Mouse (Mus musculus) liver, embryonic 15.5 days (tissue): Measurements from ENCODE around the gene Eri3. TPM values are rescaled to one million over a fixed set of nuclear protein-coding genes. Genes with fewer than 3 reads are reported as not detected.
A peak's percentile ranks its signal among the peaks of the same experiment; 100 is the strongest.

Experiments used
- ATAC-seq: fragments of 200-750 bp; cut with Nextera tagmentation; 2 replicates; pipeline ENCODE4 v1.8.0; 2017; ENCODE audit warnings: moderate number of reproducible peaks, mild to moderate bottlenecking, moderate library complexity; ENCODE audit not compliant: insufficient read depth
- H3K27ac ChIP-seq: fragments of 300-500 bp; sonication (generic); replicated peaks from 2 replicates; pipeline ENCODE4 v1.5.1; 2015; ENCODE audit warnings: mild to moderate bottlenecking, inconsistent platforms
- H3K27me3 ChIP-seq: fragments of 300-500 bp; sonication (generic); 2 replicates; pipeline ENCODE4 v1.6.1; 2015; ENCODE audit warnings: mild to moderate bottlenecking, inconsistent platforms
- H3K36me3 ChIP-seq: fragments of 300-500 bp; sonication (generic); replicated peaks from 2 replicates; pipeline ENCODE4 v1.6.1; 2015; ENCODE audit warnings: moderate library complexity, mild to moderate bottlenecking, inconsistent platforms
- H3K4me1 ChIP-seq: fragments of 300-500 bp; sonication (generic); replicated peaks from 2 replicates; pipeline ENCODE4 v1.6.1; 2015; ENCODE audit warnings: inconsistent platforms
- H3K4me2 ChIP-seq: fragments of 300-500 bp; sonication (generic); 2 replicates; pipeline ENCODE4 v1.6.1; 2015; ENCODE audit warnings: moderate library complexity, mild to moderate bottlenecking, inconsistent platforms
- H3K4me3 ChIP-seq: fragments of 300-500 bp; sonication (generic); replicated peaks from 2 replicates; pipeline ENCODE4 v1.5.1; 2015; ENCODE audit warnings: mild to moderate bottlenecking, inconsistent platforms
- H3K9ac ChIP-seq: fragments of 300-500 bp; sonication (generic); 2 replicates; pipeline ENCODE4 v1.6.1; 2015; ENCODE audit warnings: moderate library complexity, mild to moderate bottlenecking, inconsistent platforms
- H3K9me3 ChIP-seq: fragments of 300-500 bp; sonication (generic); replicated peaks from 2 replicates; pipeline ENCODE4 v1.6.1; 2016; ENCODE audit warnings: inconsistent platforms
- WGBS: fragments of 180-500 bp; shearing (Covaris S2); methylation state at CpG from one replicate; pipeline ENCODE4 v1.1.7; 2015; ENCODE audit warnings: mixed read lengths; ENCODE audit not compliant: insufficient replicate concordance; 5-methylcytosine and 5-hydroxymethylcytosine counted together
- polyA plus RNA-seq: library from polyadenylated mRNA; unstranded; fragments of >200 nt; fragmentation: Nextera tagmentation; extraction: Ambion mirVana; gene quantifications from 2 replicates; pipeline ENCODE4 v1.2.1, GENCODE M21; 2015

Eri3 gene
- polyA plus RNA-seq, 1 experiment from 2014 or later: 39.0 TPM

DNA sequence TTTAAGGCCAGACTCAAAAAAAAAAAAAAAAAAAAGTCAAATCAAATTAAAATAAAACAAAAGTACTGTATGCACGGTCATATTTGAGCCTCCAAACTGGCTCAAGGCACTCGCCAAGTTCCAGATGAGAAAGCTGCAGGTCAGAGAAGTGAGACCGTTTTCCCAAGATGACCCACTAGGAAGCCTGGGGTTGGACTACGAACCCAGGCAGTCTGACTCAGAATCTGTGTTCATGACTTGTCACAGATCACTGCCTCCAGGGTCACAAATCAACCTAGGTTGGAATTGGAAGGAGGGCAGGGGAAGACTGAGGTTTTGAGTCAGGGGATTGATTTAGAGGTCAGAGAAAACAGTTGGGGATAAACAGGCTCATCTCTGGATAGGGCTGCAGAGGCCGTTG, 9.6 kb upstream of the Eri3 start:
- WGBS: 58% methylated on average over 5 of the region's 5 CpGs
- Histone ChIP-seq H3K9ac (no peak overlapping the region), H3K4me1 (no peaks in the 10 kb centered on the region), H3K36me3 (no peaks in the 10 kb centered on the region), H3K9me3 (no peaks in the 10 kb centered on the region), H3K4me2 (no peak overlapping the region), H3K4me3 (no peak overlapping the region), H3K27me3 (peaks cover 13% of the 10 kb centered on the region), H3K27ac (no peak overlapping the region)
- no peak for ATAC-seq

DNA sequence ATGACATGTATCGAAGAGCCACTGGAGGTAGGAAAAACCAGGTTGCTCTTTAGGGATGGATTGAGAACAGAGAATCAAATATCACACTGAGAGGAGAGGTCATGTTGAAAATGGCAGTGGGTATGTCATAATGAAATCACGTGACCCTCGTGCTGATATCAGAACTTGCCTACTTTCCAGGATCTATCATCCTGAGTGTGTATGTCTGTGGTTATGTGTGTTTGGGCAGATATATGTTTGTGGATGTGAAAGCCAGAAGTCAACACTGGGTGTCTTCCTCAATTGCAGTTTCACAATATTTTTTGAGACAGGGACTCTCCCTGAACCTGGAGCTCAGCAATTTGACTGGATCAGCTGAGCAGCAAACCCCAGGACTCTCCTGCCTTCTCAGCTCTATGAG, 4.7 kb upstream of the Eri3 start:
- H3K27ac ChIP-seq: no peak overlapping the region
- H3K4me3 ChIP-seq: no peak overlapping the region
- peaks cover 12% of the 10 kb centered on the region for H3K4me1 ChIP-seq
- H3K27me3 ChIP-seq: peaks cover 13% of the 10 kb centered on the region
- no peak for ATAC-seq
- H3K9me3 ChIP-seq: no peaks in the 10 kb centered on the region
- no peak overlapping the region for H3K4me2 ChIP-seq
- no peaks in the 10 kb centered on the region for H3K36me3 ChIP-seq
- H3K9ac ChIP-seq: no peak overlapping the region
- WGBS: 43% methylated on average over 3 of the region's 3 CpGs

DNA sequence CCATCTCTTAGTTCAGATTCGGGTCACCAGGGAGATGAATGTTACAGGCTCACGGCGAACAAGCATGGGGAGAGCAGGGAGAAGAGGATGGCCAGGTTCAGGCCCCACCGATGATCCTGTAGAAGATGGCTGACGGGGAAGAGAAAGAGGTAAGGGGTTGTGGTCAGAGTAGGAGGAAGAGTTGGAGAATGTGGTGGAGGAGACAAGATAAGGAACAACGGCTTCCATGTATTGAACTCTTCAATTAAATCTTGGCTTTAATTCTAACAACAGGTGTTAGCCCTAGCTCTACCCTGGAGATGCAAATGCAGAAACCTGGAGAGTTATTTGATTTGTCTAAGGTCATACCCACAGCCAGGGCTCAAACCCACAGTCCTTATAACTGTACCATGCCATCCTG, 3.5 kb upstream of the Eri3 start:
- Histone ChIP-seq H3K9me3 (no peaks in the 10 kb centered on the region), H3K36me3 (no peaks in the 10 kb centered on the region), H3K27me3 (peaks cover 13% of the 10 kb centered on the region), H3K4me2 (no peak overlapping the region), H3K4me3 (no peak overlapping the region), H3K27ac (no peak overlapping the region), H3K9ac (no peak overlapping the region), H3K4me1 (peaks cover 24% of the 10 kb centered on the region)
- 48% methylated on average over 6 of the region's 6 CpGs for WGBS
- no peak for ATAC-seq

DNA sequence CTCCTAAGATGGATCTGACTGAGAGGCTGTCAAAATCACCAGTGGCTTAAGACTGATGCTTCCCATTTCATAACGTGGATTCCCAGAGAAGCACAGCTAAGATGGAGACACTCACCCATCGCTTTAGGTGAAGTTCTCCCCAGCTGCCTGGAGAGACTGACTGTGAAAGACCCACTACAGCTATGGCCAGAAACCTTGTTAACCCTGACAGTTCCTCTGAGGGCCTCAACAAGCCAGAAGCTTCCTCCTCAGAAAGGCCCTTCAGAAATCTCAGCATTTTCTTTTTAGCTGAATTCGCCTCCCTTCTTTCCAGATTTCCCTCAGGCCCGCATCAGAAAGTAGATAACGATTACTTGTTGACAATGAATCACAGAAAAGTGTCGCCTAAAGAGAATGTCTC, 589 bp upstream of the Eri3 start:
- WGBS: 34% methylated on average over 6 of the region's 6 CpGs
- Histone ChIP-seq H3K4me1 (peaks cover 31% of the 10 kb centered on the region), H3K27me3 (no peaks in the 10 kb centered on the region), H3K27ac (no peak overlapping the region), H3K9ac (no peak overlapping the region), H3K36me3 (no peaks in the 10 kb centered on the region), H3K4me2 (peak overlapping the region; percentile 97), H3K9me3 (no peaks in the 10 kb centered on the region), H3K4me3 (peak overlapping the region; percentile 91; the same call in 1 of the 2 replicates)
- ATAC-seq: no peak

DNA sequence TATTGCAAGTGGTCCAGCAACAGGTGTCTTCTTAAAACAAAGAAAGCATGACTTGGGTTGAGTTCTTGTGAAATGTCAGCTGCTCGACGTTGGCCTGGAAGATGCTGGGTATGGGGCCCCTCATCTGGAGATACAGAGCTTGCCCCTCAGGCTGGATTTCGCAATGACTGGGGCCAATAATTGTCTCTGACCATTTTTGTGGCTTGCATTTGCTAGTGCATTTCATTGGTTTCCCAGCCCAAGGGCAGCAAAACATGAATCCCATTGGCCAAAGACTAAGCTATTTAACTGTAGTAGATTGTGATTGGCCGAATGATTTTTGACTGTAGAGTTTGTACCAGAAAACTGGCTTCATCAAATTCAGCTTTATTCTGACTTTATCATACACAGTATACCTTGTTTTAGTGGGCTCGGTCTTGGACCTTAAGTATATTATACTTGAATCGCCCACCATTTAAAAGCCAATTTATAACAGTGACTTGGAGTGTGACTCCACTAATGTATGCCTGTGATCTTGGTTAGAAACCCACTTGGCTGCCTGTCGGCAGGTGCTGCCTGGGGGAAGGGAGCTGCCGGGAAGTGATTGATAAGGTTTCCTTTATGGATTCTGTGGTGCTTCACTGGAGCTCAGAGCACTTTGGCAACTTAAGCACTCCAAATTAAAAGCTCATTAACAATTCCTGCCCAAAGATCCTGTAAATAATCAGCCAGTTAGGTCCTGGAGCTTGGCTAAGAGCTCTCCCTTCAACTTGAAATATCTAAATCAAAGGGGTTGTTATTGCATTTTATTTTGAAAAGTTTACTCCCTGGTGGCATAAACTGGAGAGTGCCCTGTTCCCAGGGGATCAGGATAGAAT, 1.2 kb downstream of the Eri3 start:
- WGBS: 49% methylated on average over 8 of the region's 8 CpGs
- ATAC-seq: no peak

DNA sequence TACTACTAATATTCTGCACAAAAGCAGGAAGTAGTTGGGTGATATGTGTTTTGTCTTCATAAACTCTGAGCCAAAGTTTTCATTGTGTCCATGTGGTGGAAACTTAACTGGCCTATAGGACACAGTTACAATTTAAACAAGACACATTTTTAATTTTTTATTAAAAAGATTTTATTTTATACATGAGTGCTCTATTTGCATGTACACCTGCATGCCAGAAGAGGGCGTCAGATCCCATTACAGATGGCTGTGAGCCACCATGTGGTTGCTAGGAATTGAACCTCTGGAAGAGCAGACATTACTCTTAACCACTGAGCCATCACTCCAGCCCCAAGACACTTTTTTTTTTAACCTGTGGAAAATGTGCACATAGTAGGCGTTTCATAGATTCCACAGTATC, 5.3 kb downstream of the Eri3 start:
- Histone ChIP-seq H3K27ac (no peak overlapping the region), H3K4me1 (peaks cover 29% of the 10 kb centered on the region), H3K36me3 (no peaks in the 10 kb centered on the region; the same call in 1 of the 2 replicates), H3K27me3 (no peaks in the 10 kb centered on the region), H3K9me3 (no peaks in the 10 kb centered on the region), H3K4me3 (no peak overlapping the region), H3K9ac (no peak overlapping the region), H3K4me2 (no peak overlapping the region)
- no peak for ATAC-seq
- 50% methylated on average over 2 of the region's 2 CpGs for WGBS

More for the DNA sequence above, 1.2 kb downstream of the Eri3 start:
- H3K9ac ChIP-seq: peak overlapping the region; percentile 85; the same call in 1 of the 2 replicates
- H3K36me3 ChIP-seq: no peaks in the 10 kb centered on the region
- peak overlapping the region; percentile 91 for H3K4me3 ChIP-seq
- no peaks in the 10 kb centered on the region for H3K9me3 ChIP-seq
- H3K4me1 ChIP-seq: peaks cover 34% of the 10 kb centered on the region
- peak overlapping the region; percentile 97 for H3K4me2 ChIP-seq
- no peaks in the 10 kb centered on the region for H3K27me3 ChIP-seq
- H3K27ac ChIP-seq: peak overlapping the region; percentile 71; the same call in 1 of the 2 replicates

DNA sequence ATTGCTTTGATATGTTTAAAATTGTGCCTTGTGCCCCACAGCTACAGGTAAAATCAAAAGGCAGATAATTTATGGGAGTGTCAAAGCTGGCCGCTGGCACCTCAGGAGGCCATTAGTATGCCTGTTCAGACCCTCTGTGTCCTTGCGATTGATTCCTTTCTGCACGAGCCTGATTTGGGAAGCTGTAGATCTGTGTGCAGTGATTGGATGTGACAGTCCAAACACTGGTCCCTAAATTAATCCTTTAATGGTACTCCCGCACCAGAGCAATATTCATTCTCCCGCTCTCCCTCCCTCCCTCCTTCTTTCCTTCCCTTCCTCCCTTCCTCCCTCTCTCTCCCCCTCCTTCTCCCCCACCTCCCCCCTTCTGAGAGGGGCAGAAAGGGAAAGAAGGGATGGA, 6.2 kb downstream of the Eri3 start:
- Histone ChIP-seq H3K9ac (no peak overlapping the region), H3K4me2 (no peak overlapping the region), H3K9me3 (no peaks in the 10 kb centered on the region), H3K4me1 (peaks cover 20% of the 10 kb centered on the region), H3K4me3 (no peak overlapping the region), H3K27ac (no peak overlapping the region), H3K27me3 (no peaks in the 10 kb centered on the region), H3K36me3 (no peaks in the 10 kb centered on the region; the same call in 1 of the 2 replicates)
- no peak for ATAC-seq
- WGBS: 75% methylated on average over 5 of the region's 5 CpGs

DNA sequence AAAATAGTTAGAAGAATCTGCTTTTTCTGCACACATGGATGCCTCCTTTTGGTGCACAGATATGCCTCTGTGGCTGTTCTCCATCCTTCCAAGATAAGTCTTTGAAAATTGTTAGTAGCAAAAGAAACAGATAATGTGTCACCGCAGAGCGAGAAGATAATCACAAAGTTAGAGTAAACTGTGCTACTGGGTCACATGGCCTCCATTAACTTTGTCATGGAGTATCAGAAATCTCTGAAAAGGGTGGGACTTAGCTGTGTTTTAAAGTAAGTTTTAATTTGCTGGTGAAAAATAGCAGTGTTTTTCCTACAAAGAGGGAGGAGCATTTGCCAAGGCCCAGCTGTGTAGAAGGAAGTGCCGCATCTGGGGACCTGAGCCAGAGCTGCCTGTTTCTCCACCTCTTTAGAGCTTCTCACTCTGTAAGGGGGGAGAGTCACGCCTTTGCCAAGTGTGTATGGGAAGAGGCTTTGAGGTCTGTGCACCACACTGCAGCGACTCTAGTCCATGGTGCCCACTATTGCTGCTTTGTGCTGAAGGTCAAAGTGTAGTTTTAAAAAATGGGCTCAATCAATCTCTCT, 7.0 kb downstream of the Eri3 start:
- Histone ChIP-seq H3K9ac (no peak overlapping the region), H3K27me3 (no peaks in the 10 kb centered on the region), H3K4me2 (no peak overlapping the region), H3K4me1 (0 out of 2 replicates have a peak, but pooled peaks cover 13% of the 10 kb centered on the region), H3K9me3 (no peaks in the 10 kb centered on the region), H3K27ac (no peak overlapping the region), H3K4me3 (no peak overlapping the region), H3K36me3 (no peaks in the 10 kb centered on the region; the same call in 1 of the 2 replicates)
- 53% methylated on average over 5 of the region's 5 CpGs for WGBS
- ATAC-seq: no peak

DNA sequence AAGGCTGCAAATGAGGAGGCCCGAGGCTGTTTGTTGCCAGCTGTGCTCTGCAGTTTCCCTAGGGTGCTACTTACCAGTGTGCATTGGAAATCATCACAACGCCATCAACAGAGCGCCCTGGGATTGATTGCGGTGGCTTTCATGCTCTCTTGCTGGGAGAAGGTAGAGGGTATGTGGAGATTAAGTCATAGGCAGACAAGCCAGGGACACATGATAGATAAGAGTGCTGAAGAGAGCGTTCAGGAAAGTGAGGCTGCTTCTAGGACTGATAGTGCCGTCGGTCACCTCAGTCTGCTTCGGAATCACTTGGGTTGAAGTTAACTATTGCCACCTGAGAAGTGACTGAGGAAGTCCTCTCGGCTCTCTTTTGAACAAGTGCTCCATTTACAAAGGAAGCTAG, 13.8 kb downstream of the Eri3 start:
- Histone ChIP-seq H3K4me3 (no peak overlapping the region), H3K9ac (no peak overlapping the region), H3K27ac (no peak overlapping the region), H3K9me3 (no peaks in the 10 kb centered on the region), H3K27me3 (no peaks in the 10 kb centered on the region), H3K36me3 (peaks cover 15% of the 10 kb centered on the region), H3K4me1 (peaks cover 6% of the 10 kb centered on the region; the same call in 1 of the 2 replicates), H3K4me2 (no peak overlapping the region)
- 31% methylated on average over 9 of the region's 9 CpGs for WGBS
- ATAC-seq: 0 out of 2 replicates have a peak, but pooled peaks have one; percentile 37

DNA sequence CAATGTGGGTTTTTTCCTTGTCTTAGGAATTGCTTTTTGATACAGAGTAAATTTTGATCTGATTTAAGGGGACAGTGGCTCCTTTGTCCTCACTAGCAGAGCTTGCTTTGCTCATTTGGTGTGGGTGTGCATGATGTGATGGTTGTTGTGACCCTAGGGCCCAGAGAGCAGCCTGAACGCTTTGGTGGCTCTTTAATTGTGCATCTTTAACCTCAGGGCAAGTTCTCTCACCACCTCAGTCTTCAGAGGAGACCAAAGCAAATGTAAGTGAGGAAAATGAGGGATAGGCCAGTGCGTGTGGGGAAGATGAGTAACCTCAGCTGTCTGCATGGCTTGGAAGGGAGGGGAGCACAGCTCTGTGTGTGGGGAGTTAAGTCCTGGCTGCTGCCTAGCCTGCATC, 18.7 kb downstream of the Eri3 start:
- 82% methylated on average over 2 of the region's 2 CpGs for WGBS
- Histone ChIP-seq H3K9ac (no peak overlapping the region), H3K9me3 (no peaks in the 10 kb centered on the region), H3K4me3 (no peak overlapping the region), H3K27me3 (no peaks in the 10 kb centered on the region), H3K4me1 (peaks cover 4% of the 10 kb centered on the region; the same call in 1 of the 2 replicates), H3K4me2 (no peak overlapping the region), H3K36me3 (peaks cover 15% of the 10 kb centered on the region), H3K27ac (no peak overlapping the region)
- ATAC-seq: no peak

DNA sequence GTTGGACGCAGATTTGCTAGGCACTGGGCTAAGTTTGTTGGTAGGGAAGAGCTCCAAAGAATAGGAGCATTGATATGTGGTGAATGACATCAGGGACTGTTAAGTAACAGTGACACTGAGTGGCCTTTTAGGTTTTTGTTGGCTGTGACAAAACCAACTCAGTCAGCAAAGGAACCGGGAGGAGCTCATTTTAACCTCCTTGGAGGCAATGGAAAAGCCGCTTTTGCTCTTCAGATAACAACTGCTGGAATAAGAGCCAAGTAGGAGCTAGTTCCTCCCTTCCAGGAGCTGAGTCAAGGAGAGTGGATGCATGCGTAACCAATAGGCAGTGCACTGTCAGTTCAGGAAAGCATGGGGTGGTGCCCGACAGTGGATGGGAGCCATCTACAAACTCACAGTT, 20.8 kb downstream of the Eri3 start:
- Histone ChIP-seq H3K4me1 (no peaks in the 10 kb centered on the region), H3K27me3 (no peaks in the 10 kb centered on the region), H3K4me3 (no peak overlapping the region), H3K36me3 (peaks cover 15% of the 10 kb centered on the region), H3K9me3 (no peaks in the 10 kb centered on the region), H3K27ac (no peak overlapping the region), H3K4me2 (no peak overlapping the region), H3K9ac (no peak overlapping the region)
- 74% methylated on average over 5 of the region's 5 CpGs for WGBS
- ATAC-seq: no peak
